Mouse (Mus musculus) hindbrain, postnatal 0 days (tissue): ENCODE measurements at regions not wholly inside any gene's neighbourhood (a gene's known extent, or its start where the extent isn't known, plus 50 kb on each side); places are given as distances from the start of the nearest gene placed in this dataset.

Experiments used
- ATAC-seq: fragments of 200-750 bp; cut with Nextera tagmentation; 2 replicates; pipeline ENCODE4 v1.8.0; 2017; ENCODE audit warnings: mild to moderate bottlenecking, moderate TSS enrichment, moderate library complexity
- DNase-seq: peaks from one replicate; pipeline ENCODE4 v3.0.0-alpha.2; 2015; ENCODE audit warnings: low spot score
- H3K27ac ChIP-seq: fragments of 300-500 bp; sonication (generic); 2 replicates; pipeline ENCODE4 v1.5.1; 2014; ENCODE audit warnings: mild to moderate bottlenecking
- H3K27me3 ChIP-seq: fragments of 300-500 bp; sonication (generic); 2 replicates; pipeline ENCODE4 v1.6.1; 2014; ENCODE audit warnings: low read length, mixed read lengths; ENCODE audit not compliant: insufficient read depth
- H3K36me3 ChIP-seq: fragments of 300-500 bp; sonication (generic); 2 replicates; pipeline ENCODE4 v1.6.1; 2014; ENCODE audit warnings: low read length, mixed read lengths; ENCODE audit not compliant: insufficient read depth
- H3K4me1 ChIP-seq: fragments of 300-500 bp; sonication (generic); 2 replicates; pipeline ENCODE4 v1.6.1; 2014; ENCODE audit warnings: antibody characterized with exemption, low read length, mixed read lengths; ENCODE audit not compliant: insufficient read depth
- H3K4me2 ChIP-seq: fragments of 300-500 bp; sonication (generic); 2 replicates; pipeline ENCODE4 v1.6.1; 2014; ENCODE audit warnings: low read depth, mild to moderate bottlenecking, low read length, moderate library complexity, mixed read lengths
- H3K4me3 ChIP-seq: fragments of 300-500 bp; sonication (generic); 2 replicates; pipeline ENCODE4 v1.5.1; 2014; ENCODE audit warnings: low read length
- H3K9ac ChIP-seq: fragments of 300-500 bp; sonication (generic); replicated peaks from 2 replicates; pipeline ENCODE4 v1.6.1; 2014; ENCODE audit warnings: mild to moderate bottlenecking, low read length, moderate library complexity, mixed read lengths
- H3K9me3 ChIP-seq: fragments of 300-500 bp; sonication (generic); 2 replicates; pipeline ENCODE4 v1.6.1; 2016; ENCODE audit warnings: low read length, mixed read lengths
- CTCF ChIP-seq: IDR thresholded peaks from 2 replicates; pipeline ENCODE4 v1.5.1; 2016; ENCODE audit warnings: antibody characterized with exemption, control low read depth, low read depth
- WGBS: fragments of 180-500 bp; shearing (Covaris S2); extraction: QIAGEN DNeasy Blood & Tissue Kit; methylation state at CpG from one replicate; pipeline ENCODE4 v1.1.7; 2014; 5-methylcytosine and 5-hydroxymethylcytosine counted together

DNA sequence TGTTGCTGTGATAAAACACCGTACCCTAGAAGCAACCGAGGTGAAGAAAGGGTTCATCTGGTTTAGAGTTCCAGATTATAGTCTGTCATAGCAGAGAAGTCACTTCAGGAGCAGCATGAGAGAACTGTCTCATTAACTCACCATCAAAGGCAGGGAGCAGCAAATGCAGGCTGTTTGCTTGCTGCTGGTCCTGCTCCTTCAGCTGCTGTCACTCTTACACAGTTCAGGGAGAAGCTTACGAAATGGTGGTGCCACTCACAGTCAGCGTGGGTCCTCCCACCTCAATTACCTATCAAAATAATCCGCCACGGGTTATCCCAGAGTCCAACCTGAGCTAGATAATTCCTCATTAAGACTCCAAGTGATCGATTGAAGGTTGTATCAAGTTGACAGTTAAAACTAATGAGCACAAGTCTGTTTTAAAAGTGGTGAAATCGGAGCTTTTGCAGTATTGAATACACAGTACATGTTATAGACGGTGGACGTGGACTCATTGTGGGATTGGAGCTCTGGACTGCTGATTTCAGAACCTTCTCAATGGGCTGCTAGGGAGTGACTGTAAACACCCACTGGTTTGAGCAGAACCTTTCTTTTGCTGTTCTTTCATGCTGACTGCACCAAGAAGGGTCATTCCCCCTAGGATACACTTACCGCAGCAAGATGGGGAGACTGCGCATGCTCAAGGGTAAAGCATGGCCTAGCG, 87.4 kb upstream of the Stac start:
- Histone ChIP-seq H3K9ac (no peak overlapping the region), H3K4me1 (no peaks in the 10 kb centered on the region), H3K27me3 (no peaks in the 10 kb centered on the region), H3K4me3 (no peak overlapping the region), H3K27ac (no peak overlapping the region), H3K4me2 (no peak overlapping the region), H3K9me3 (no peaks in the 10 kb centered on the region), H3K36me3 (no peaks in the 10 kb centered on the region)
- no peak for TF ChIP-seq CTCF
- 80% methylated on average over 13 of the region's 13 CpGs for WGBS
- DNase-seq, result no peak
- ATAC-seq, result no peak

- Histone ChIP-seq H3K4me3 (no peak overlapping the region), H3K27ac (no peak overlapping the region), H3K9ac (no peak overlapping the region), H3K9me3 (no peaks in the 10 kb centered on the region), H3K4me1 (no peaks in the 10 kb centered on the region), H3K36me3 (no peaks in the 10 kb centered on the region), H3K4me2 (no peak overlapping the region), H3K27me3 (no peaks in the 10 kb centered on the region)
- TF ChIP-seq CTCF, result no peak
- WGBS, result 75% methylated on average over 4 of the region's 4 CpGs
- DNase-seq (no peak), ATAC-seq (no peak)
Measured at GRCm38 (mm10) chr9:111774229-111774628, 84.1 kb upstream of the Stac start.

DNA sequence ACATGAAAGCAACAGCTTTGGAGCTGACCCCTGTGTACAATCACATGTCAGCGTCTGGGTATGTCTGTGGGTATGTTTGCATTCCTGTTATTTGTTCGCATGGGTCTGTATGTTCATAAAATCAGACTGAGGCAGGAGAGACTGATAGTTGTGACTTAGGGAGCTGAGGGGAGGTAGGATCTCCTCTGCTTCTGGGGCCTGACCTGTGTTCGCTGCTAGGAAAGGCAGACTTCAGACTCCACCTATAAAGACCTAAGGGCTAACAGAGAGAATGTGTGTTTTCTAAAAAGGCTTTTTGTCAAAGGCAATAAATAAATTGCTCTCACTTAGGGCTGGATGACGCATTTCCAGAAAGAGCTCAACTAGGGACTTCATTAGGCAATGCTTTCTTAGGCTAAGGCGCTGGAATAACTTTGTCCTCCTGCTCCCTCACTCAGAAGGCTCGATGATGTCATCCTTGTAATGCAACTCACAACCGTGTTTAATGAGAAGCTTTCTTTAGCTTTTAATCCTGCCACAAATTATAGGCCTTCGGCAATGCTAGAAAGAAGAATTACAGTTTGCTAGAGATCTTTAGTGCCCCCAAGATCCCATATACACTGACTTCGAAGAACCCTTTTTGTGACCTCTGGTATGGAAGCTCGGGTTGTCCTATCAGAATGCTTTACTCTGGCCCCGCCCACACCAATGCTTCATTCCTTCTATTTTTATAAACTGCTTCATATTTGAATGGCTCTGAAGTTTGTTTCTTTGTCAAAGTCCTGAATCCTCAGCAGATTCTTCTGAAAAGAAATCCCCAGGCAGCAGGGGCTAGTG, 72.7 kb upstream of the Stac start:
- H3K4me1 ChIP-seq, result no peaks in the 10 kb centered on the region
- no peak overlapping the region for H3K4me3 ChIP-seq
- no peak overlapping the region for H3K4me2 ChIP-seq
- H3K9ac ChIP-seq, result no peak overlapping the region
- H3K27me3 ChIP-seq, result no peaks in the 10 kb centered on the region
- 79% methylated on average over 11 of the region's 11 CpGs for WGBS
- TF ChIP-seq CTCF, result no peak
- no peaks in the 10 kb centered on the region for H3K9me3 ChIP-seq
- no peak for DNase-seq
- no peak for ATAC-seq
- H3K27ac ChIP-seq, result no peak overlapping the region
- no peaks in the 10 kb centered on the region for H3K36me3 ChIP-seq

- Histone ChIP-seq H3K4me3 (no peak overlapping the region), H3K27ac (no peak overlapping the region), H3K9me3 (no peaks in the 10 kb centered on the region), H3K4me1 (no peaks in the 10 kb centered on the region), H3K36me3 (no peaks in the 10 kb centered on the region), H3K9ac (no peak overlapping the region), H3K4me2 (no peak overlapping the region), H3K27me3 (no peaks in the 10 kb centered on the region)
- 91% methylated on average over 10 of the region's 10 CpGs for WGBS
- no peak for TF ChIP-seq CTCF
- DNase-seq, result no peak
- no peak for ATAC-seq
Measured at GRCm38 (mm10) chr9:111755235-111755634, 65.1 kb upstream of the Stac start.

DNA sequence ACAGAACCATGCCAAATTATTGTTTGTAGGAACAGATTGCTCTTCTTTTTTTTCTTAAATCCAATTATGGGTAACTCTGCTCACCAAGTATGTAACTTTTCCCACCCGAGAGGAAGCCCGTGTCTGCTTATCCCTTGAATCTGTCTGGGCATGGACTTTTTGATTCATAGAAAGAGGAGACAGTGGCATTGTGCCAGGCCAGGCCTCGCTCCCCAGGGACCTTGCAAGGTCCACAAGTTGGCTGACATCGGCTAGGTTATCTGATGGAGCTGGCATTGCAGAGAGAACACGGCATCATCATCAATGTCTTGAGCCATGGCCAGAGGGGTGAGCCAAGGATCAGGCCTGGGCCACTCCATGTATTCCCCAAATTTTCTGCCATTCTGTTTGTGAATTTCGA, 56.0 kb upstream of the Stac start:
- Histone ChIP-seq H3K9ac (no peak overlapping the region), H3K9me3 (no peaks in the 10 kb centered on the region), H3K4me3 (no peak overlapping the region), H3K4me2 (no peak overlapping the region), H3K27ac (no peak overlapping the region), H3K27me3 (no peaks in the 10 kb centered on the region), H3K4me1 (no peaks in the 10 kb centered on the region), H3K36me3 (no peaks in the 10 kb centered on the region)
- WGBS, result 65% methylated on average over 6 of the region's 6 CpGs
- DNase-seq, result peak; percentile 7
- no peak for ATAC-seq
- TF ChIP-seq CTCF, result no peak

- Histone ChIP-seq H3K4me2 (no peak overlapping the region), H3K9me3 (no peaks in the 10 kb centered on the region), H3K4me1 (no peaks in the 10 kb centered on the region), H3K4me3 (no peak overlapping the region), H3K27me3 (no peaks in the 10 kb centered on the region), H3K9ac (no peak overlapping the region), H3K36me3 (no peaks in the 10 kb centered on the region), H3K27ac (no peak overlapping the region)
- ATAC-seq (no peak), DNase-seq (peak; percentile 28)
- 33% methylated on average over 3 of the region's 3 CpGs for WGBS
- TF ChIP-seq CTCF, result 0 out of 2 replicates have a peak, but pooled peaks have one; percentile 17
Measured at GRCm38 (mm10) chr9:111745206-111745605, 55.1 kb upstream of the Stac start.
